Mouse (Mus musculus) gastrocnemius, adult 2 months (tissue): Measurements from ENCODE around the gene Asgr1. TPM values are rescaled to one million over a fixed set of nuclear protein-coding genes. Genes with fewer than 3 reads are reported as not detected.

ENCODE experiments used
- DNase-seq: peaks from one replicate; pipeline ENCODE4 v3.0.0; 2022
- H3K27ac ChIP-seq: fragments of 200-600 bp; 2 replicates; pipeline ENCODE4 v1.8.1; 2022; ENCODE audit warnings: mild to moderate bottlenecking
- H3K4me3 ChIP-seq: fragments of 200-600 bp; 2 replicates; pipeline ENCODE4 v1.8.1; 2022; ENCODE audit warnings: mild to moderate bottlenecking, moderate library complexity
- CTCF ChIP-seq: fragments of 200-600 bp; IDR thresholded peaks from 2 replicates; pipeline ENCODE4 v1.8.1; 2022; ENCODE audit warnings: antibody characterized with exemption, mild to moderate bottlenecking, moderate library complexity
- intact Hi-C: fragments of 180-260 bp; cut with DNase I; formaldehyde crosslinking; loops from one replicate; pipeline ENCODE4 v1.15.1; 2025
- total RNA-seq, 2 experiments: library from RNA; stranded (reverse); gene quantifications; 2 replicates each; pipeline ENCODE4 v1.2.3; 2021

Gene Asgr1
- total RNA-seq, 2 experiments from 2014 or later: not detected

DNA sequence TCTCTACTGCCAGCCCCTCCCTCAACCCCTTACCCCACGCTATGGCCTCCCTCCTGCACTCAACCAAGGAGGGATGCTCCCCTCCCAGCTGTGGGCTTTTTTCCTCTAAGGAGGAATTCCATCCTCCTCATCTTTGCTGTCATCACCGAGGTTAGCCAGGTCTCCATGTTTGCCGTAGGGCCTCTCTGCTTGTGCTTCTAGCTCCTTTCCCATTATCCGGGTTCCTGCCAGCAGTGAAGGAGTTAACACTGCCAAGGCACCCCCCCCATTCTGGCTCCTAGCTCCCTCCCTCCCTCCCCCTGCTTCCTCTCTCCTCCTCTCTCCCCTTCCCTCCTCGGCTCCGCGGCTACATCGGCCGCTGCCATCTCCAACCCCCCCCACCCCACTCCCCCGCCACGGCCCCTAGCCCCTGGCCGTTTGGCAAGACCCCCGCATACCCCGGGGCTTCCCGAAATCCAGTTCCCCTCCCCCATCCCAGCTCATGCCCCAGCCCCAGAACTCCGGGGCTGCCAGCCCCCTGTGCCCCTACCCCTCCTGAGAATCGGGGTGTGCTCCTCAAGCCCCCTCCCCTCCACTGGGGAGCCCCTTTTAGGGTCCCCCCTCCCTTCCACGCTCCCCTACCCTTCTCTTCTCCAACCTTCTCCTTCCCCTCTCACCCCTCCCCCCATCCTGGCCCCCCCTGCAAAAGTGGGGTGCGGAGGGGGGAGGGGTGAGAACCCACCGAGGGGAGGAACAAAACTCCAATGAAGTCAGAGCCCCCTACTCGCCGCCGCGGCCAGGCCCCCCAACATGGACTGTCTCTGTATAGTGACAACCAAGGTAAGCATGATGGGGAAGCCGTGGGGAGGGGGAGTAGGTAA is 35.5 kb upstream of the Asgr1 start:
- intact Hi-C loops: no loop called here
- peak overlapping the region; percentile 79 for H3K27ac ChIP-seq
- TF ChIP-seq CTCF: no peak
- peak; percentile 59 for DNase-seq
- H3K4me3 ChIP-seq: peak overlapping the region; percentile 69

GRCm38 (mm10) chr11:70019495-70020021 is 34.3 kb upstream of the Asgr1 start:
- peak overlapping the region; percentile 79 for H3K27ac ChIP-seq

DNA sequence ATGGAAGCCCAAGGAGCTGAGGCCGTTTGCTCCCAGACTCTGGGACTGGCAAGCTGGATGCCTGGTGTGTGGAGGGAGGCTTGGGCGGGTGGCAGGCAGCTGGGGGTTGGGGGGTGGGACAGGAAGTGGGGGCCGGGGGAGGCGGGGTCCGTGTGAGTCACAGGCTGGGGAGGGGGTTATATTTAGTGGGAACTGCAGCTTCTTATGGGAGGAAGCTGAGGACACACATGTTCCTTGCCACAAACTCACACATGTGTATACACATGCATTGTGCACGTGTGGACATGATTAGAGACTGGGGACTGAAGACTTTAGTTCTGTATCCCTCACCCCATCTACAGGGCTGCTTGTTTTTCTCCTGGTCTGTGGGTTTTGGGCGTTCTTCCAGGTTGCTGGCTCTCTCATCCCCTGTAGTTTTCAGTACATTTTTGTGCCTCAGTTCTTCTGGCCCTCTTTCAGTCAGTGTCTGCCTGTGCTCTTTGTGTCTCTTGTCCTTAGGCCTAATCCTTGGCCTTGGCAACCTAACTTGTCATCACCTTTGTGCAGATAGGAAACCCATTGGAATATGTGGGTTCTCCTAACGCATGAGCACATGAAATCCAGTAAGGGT is 33.8 kb upstream of the Asgr1 start:
- no peak for TF ChIP-seq CTCF
- Histone ChIP-seq H3K27ac (peak overlapping the region; percentile 79), H3K4me3 (peak overlapping the region; percentile 72; the same call in 1 of the 2 replicates)
- intact Hi-C loops: no loop called here
- DNase-seq: no peak

More at GRCm38 (mm10) chr11:70019495-70020021, 34.3 kb upstream of the Asgr1 start:
- intact Hi-C loops: no loop called here
- no peak for DNase-seq
- peak overlapping the region; percentile 69 for H3K4me3 ChIP-seq
- no peak for TF ChIP-seq CTCF

- TF ChIP-seq CTCF: peak; percentile 78
- intact Hi-C loops: no loop called here
- DNase-seq: peak; percentile 83
- peak overlapping the region; percentile 86 for H3K27ac ChIP-seq
- H3K4me3 ChIP-seq: peak overlapping the region; percentile 72
These were observed 33.1 kb upstream of the Asgr1 start for GRCm38 (mm10) chr11:70020731-70021263.

- intact Hi-C loops: no loop called here
- Histone ChIP-seq H3K27ac (peak overlapping the region; percentile 86), H3K4me3 (peak overlapping the region; percentile 72)
- TF ChIP-seq CTCF: no peak
- DNase-seq: peak; percentile 98
These were observed 32.4 kb upstream of the Asgr1 start for GRCm38 (mm10) chr11:70021264-70022132.

GRCm38 (mm10) chr11:70023481-70024150 is 30.3 kb upstream of the Asgr1 start:
- intact Hi-C loops: no loop called here
- H3K4me3 ChIP-seq: peak overlapping the region; percentile 62
- DNase-seq: peak; percentile 49
- peak overlapping the region; percentile 10; the same call in 1 of the 2 replicates for H3K27ac ChIP-seq
- TF ChIP-seq CTCF: no peak

GRCm38 (mm10) chr11:70024151-70024514 is 29.8 kb upstream of the Asgr1 start:
- Histone ChIP-seq H3K4me3 (peak overlapping the region; percentile 62), H3K27ac (no peak overlapping the region; the same call in 1 of the 2 replicates)
- no peak for DNase-seq
- TF ChIP-seq CTCF: no peak
- intact Hi-C loops: no loop called here

DNA sequence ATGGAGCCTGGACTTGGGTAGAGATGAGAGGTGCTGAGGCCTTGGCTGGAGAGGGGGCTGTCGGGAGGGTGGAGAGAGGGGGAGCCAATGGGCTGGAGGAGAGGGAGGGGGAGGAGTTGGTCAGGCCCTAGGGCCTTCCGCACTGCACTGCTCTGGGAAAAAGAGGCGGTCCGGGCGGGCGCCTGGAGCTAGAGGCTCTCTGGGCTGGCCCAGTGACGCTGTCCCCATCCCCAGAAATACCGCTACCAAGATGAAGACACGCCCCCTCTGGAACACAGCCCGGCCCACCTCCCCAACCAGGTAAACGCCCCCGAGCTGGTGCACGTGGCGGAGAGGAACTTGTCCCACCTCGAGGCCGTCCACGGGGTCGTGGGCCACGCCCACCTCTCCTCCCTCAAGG is 27.2 kb upstream of the Asgr1 start:
- intact Hi-C loops: no loop called here
- peak; percentile 80 for DNase-seq
- peak overlapping the region; percentile 82 for H3K27ac ChIP-seq
- TF ChIP-seq CTCF: no peak
- H3K4me3 ChIP-seq: peak overlapping the region; percentile 69

GRCm38 (mm10) chr11:70027397-70027796 is 26.5 kb upstream of the Asgr1 start:
- no peak for TF ChIP-seq CTCF
- intact Hi-C loops: no loop called here
- Histone ChIP-seq H3K4me3 (peak overlapping the region; percentile 69), H3K27ac (peak overlapping the region; percentile 82)
- DNase-seq: peak; percentile 62

DNA sequence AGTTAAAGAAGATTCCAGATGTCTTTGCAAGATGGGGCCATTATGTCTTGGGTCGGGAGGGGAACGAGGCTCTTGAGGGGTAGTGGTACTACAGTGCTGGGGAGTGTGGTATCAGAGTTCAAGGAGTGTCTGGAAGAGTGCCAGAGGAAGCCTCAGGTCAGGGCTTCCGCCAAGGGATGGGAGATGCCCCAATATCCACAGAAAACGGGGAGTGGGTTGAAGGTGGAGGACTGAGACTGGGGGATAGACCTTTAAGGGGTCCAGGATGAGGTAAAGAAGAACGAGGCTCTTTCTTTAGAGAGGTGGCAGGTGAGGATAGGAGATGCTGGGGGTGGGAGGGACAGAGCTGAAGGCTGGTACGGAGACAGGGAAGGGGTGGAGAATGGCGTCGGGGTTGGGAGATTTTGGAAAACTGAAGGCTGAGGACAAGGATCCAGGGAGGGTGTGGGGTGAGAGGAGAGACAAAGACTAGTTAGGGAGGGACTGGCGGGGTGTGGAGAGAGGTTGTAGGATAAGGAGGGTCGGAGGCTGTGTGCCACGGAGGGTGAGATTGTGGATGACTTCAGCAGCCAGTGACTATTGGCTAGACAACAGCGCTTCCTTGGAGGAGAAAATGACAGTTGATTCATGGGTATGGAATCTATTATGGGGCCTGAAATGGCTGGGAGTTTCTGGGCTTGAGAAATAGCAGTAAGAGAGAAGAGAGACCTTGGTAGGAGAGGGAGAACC is 25.3 kb upstream of the Asgr1 start:
- intact Hi-C loops: no loop called here
- peak overlapping the region; percentile 69 for H3K4me3 ChIP-seq
- DNase-seq: peak; percentile 51
- H3K27ac ChIP-seq: peak overlapping the region; percentile 82
- TF ChIP-seq CTCF: no peak
